Mouse (Mus musculus) megakaryocyte-erythroid progenitor cell, adult 5-6 weeks (primary cell): ENCODE results near the gene Phf19. TPM values are rescaled to one million over a fixed set of nuclear protein-coding genes. Genes with fewer than 3 reads are reported as not detected.
A peak's percentile ranks its signal among the peaks of the same experiment; 100 is the strongest.

Experiments
- ATAC-seq: replicated peaks from 2 replicates; pipeline ENCODE4 v1.8.0; 2016; ENCODE audit warnings: mild to moderate bottlenecking, inconsistent platforms; ENCODE audit not compliant: severe bottlenecking, poor library complexity, low FRiP score, low TSS enrichment
- total RNA-seq, 2 experiments: library from RNA; stranded (forward) in 1 of 2; stranded (reverse) in 1 of 2; fragments of 200-1000, 215-1000 nt in 1 of 2; fragments of >200 nt in 1 of 2; fragmentation: Nextera tagmentation in 1 of 2; gene quantifications; 2 replicates each; pipeline ENCODE4 v1.2.3; 2014 to 2017

Phf19 gene
- total RNA-seq, 2 experiments from 2014 or later: 3.2 to 12.0 TPM

DNA sequence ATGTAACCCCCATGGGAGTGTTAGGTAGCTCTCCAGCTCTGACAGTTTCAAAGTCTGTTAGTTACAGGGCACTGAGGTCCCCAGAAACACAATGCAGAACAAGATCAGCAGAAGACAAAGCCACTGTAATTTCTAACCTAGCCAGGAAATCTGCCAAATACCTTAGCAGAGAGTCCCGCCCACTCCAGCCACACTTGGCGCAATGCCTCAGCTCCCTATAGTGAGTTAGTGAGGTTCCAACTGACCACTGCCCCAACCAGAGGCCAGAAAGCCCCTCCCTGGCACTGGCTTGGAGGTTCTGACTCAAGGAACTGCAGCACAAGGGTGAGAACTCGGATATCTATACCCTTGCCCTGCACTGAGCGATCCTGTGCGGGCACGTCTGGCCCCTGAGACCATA lies 11.1 kb downstream of the Phf19 start:
- ATAC-seq: no peak

DNA sequence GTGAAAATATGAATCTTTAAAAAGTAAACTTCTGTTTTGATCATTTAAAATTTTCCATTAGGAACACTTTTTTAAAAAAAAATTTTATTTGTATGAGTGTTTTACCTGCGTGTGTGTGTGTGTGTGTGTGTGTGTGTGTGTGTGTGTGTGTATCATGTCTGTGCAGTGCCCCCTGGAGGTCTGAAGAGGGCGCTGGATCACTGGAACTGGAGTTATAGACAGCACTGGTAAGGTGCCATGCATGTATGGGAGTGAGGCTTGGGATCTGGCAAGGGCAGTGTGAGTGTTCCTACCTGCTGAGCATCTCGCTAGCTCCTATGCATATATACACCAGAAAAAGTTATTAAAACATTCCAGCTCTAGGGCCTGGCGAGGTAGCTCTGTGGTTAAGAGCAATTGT lies 12.1 kb downstream of the Phf19 start:
- ATAC-seq: no peak

DNA sequence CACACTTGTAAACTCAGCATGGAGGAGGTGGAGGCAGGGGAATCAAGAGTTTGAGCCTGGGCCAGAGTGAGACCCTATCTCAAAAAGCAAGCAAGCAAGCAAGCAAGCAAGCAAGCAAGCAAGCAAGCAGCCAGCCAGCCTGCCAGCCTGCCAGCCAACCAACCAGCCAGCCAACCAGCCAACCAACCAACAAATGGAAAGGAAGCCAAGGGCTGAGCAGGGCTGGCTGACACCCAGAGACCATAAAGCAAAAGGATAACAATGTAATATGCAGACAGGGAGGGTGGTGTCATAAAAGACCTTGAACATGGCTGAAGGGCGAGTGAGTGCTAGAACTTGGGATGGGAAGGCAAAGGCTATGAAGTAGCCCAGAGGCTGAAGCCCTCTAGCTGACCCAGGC lies 13.4 kb downstream of the Phf19 start:
- ATAC-seq: no peak

DNA sequence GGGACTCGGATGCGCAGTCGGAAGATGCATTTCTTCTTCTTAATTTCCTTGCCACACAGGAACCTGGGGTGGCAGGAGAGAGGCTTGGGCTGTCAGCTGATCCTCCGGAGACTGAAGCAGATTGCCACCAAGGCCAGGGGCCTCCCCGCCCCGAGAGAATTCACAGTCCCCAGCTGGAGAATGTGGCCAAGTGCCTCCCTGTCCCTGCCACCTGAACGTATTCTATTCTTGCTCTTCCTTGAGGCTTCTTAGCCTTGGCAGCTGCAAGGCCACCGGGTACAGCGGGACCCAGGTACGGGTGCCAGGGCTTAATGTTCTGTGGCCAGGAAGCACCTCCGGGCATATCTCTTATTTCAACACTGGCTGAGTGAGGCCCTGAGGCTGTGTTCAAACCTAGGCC lies 14.1 kb downstream of the Phf19 start:
- ATAC-seq: no peak

DNA sequence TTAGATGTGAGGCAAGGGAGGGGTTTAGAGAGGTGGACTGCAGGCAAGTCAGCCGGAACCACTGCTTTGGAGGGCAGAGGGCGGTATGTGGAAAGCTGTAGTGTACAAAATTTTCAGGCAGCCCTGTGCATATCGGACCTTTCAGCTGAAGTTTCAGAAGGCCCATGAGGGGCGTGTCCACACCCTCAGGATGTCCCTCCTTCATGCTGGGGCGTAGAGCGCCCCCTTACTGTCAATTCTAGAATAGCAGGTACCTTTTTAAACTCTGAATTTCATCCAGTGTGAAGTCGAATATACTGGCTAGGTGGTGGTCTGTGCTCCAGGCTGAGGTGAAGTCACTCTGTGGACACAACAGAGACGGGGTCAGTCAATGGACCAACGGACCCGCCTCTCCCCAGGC lies 16.0 kb downstream of the Phf19 start:
- ATAC-seq: peak; percentile 65

DNA sequence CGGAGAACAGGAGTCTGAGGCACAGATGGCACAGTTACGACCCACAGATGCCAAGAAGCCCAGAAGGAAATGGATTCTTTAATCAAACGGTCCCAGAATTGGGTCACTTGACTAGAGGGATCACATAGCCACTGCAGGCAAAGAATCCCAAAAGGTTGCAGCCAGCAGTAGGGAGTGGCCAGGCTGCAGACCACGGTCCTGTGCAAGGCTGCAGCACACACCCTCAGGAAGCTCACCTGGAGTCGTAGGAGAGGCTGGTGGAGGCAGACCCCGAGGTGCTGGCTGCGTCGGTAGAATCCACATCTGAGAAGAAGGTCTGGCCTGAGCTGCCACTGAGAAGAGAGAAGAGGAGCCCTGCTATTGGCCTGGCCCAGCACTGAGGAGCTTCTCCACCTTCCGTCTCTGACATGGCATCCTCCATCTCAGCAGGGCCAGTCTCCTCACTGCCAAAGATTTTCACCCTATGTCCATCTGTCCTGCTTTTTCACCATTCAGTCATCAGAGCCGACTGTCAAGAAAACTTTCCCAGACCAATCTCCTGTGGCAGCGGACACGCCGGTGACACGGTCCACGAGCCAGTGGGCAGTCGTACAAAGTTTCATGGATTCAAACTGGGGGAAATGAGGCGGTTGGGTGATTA lies 16.9 kb downstream of the Phf19 start:
- no peak for ATAC-seq

DNA sequence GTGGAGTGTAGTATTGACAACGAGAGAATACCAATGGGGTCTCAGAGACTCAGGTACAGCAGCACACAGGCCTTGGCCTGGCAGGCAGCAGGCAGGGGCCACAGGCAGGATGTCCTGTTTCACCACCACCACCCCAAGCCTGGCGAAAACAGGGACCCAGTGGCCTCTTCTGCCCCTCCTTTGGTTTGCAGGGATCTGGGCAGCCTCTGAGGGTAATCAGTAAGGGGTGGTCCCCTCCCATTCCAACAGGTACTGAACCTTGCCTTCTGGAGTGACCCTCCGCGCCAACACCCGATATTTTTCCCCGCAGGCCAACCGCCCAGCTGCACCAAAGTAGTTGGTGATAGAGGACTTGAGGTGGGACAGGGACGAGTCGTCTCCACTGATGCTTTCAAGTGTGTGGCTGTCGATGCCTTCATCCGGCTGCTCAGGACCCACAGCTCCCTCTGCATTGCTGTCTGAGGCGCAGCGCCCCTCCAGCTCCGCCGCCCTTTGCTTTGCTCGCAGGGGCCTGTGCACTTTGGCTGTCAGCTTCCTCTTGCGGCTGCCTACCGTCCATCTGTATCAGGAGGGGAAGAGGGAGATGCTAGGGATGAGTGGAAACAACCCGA lies 18.2 kb downstream of the Phf19 start:
- ATAC-seq: no peak

DNA sequence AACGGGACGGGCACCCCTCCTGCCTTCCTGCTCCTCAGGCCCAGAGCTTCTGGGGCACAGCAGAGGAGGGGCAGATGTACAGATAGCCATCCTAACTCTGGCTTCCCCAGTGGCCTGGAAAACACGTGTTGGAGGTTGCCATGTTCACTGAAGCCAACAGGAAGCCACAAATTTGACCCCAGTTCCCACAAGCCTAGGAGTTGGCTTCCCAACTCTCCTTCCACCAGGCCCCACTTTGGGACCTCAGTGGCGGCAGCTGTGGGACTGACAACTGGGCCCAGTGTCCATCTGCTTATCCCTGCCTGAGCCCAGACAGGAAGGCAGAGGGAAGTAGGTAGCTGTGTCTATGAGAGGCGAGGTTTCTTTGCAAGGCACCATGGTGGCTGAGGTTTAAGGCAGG lies 19.9 kb downstream of the Phf19 start:
- ATAC-seq: no peak

DNA sequence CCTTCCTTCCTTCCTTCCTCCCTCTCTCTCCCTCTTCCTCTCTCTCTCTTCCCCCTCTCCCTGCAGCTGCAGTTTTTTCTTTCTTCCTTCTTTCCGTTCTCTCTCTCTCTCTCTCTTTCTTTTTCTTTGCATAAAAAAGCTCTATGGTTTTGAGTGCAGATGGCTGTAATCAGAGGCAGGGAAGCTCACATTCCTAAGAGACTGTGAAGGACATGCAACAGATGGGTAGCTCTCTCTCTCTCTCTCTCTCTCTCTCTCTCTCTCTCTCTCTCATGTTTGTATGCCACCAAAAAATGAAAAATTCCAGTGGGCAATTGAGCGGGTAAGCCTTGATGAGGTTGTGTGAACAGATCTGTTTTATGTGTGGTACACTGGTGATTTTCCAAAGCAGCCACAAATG lies 29.6 kb downstream of the Phf19 start:
- ATAC-seq: no peak

DNA sequence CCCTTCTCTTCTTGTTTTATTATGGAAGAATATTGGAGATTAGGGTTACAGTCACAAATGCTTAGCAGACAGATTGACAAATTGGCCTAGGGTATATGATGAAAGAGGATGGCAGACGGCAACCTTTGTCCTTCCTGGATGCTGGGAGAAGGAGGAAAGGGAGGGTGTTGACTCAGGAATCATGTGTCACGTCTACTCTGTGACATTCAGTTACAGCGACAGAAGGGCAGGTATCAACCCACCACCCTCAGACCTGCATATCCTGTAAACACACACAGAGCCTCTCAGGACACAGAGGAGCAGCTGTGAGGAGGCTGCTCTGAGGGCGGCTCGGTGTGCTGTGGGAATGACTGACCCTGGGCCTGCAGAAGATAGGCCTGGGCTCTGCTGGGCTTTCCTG lies 30.6 kb downstream of the Phf19 start:
- no peak for ATAC-seq

DNA sequence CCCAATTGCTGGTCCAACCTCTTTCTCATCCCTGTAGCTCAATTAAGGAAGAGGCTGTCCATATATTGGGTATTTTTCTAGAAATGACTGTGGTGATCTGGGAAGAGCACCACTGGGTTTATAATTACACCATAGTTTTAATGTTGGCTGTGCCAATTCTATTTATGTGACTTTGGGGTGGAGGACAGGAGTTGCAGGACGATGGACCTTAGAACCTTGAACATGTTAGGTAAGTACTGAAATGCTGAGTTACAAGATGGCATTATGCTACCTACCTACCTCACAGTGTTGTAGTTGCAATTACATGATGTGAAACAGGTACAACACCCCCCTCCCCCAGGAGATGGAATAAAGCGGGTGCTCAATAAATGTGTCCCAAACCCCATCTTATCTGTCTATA lies 31.1 kb downstream of the Phf19 start:
- no peak for ATAC-seq

DNA sequence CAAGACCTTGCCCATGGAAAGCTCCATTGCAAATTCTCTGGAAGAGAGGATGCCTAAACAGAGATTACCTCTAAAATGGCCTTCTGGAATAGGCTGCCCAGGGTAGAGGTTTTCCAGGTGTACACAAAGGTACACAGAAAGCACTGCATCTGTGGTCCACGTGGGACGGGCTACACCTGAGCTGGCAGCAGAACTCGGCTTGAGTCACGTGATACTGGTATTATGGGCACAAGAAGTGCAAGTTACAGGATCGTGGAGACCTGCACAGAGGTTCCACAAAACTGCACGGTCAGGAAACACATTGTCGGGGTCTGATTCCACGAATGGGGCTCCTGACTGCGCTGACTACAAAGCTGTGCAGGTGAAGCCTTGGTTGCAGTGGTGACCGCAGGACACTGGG lies 33.8 kb downstream of the Phf19 start:
- ATAC-seq: no peak

DNA sequence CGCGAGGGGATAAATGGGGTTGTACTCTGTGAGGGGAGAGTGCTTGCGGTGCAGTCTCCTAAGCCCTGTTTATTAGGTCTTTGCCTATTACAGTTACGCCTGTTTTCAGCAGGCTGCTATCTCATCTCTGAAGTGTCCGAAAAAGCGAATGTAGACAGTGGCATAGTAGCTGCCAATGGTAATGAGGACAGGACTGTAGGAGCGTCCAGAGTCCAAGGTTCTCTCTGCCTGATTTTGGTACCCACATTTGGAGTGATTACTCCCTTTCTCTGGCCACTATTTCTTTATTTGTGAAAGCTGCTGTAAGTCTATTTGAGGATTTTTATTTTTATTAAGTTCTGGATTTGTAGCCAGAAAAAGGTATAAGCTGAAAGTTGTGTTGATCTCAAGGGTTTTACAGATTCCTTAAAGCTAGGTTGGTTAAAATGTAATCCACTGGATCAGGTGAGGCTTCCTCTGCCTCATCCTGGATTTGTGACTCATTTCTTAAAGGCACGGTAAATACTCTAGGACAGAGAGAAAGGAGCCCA lies 38.9 kb downstream of the Phf19 start, which contains the start of gene Psmd5:
Psmd5 (minus strand) TSS at position 153 of the 530 bp plus-strand sequence.
- no peak for ATAC-seq

DNA sequence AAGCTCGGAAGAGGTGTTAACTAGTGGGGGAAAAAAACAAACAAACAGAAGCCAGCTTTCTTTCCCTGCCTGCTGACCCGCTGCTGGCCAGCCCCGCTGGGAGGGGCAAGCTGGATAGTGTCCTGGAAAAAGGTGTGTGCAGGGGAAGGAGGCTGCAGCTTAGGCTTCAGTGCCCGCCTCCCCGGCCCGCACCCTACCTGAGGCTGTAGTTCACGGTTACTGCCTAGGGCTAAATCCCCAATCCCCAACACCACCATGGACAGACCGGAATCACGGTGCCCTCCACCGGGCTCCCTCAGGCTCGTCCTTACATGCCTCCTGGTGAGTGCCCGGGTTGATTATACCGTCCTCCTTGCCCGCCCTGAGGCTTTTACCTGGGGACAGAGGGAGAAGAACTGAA lies 39.6 kb downstream of the Phf19 start, which contains the start of gene Cutal:
Cutal (plus strand) TSS at position 126 of the 400 bp plus-strand sequence.
- no peak for ATAC-seq

DNA sequence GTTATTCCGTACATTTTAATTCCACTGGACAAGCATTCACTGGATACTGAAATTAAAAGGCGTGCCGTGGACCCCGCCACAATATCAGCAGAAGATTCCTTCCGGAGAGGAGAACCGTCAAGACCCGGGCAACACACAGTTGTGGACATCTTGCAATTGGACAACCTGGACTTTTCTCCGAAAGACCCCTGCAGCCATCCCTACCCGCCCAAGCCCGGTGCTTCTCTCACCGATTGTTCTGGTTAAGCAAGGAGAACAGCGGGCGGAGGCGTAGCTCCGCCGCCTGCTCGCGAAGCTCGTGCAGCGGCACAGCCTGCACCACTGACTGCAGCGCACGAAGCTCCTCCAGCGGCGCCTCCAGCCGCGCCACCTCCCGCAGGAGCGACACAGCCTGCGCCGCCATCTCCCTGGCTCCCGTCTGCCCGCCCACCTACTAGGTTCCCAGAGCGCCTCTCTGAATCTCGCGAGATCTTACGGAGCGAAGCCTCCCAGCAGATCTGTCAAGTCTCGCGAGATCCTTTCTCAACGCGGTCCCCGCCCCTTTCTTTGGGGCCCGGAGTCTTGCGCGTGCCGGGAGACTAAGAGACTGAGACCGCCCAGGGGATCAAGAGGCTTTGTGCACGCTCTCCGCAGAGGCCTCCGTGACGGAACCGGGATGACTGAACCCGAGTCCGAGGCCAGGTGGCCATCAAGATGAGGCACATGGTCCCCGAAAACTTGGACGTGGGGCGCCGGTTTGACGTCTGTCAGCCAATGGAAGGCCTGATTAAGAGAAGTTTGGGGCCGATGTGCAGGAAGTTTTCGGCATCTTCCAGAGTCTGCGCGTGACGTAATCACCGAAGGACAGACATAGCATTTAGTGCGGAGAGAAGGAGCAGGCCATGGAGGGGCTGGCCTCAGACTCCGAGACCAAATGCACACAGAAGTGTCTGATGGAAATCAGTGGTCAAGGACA lies 43.0 kb downstream of the Phf19 start:
- ATAC-seq: peak; percentile 92

DNA sequence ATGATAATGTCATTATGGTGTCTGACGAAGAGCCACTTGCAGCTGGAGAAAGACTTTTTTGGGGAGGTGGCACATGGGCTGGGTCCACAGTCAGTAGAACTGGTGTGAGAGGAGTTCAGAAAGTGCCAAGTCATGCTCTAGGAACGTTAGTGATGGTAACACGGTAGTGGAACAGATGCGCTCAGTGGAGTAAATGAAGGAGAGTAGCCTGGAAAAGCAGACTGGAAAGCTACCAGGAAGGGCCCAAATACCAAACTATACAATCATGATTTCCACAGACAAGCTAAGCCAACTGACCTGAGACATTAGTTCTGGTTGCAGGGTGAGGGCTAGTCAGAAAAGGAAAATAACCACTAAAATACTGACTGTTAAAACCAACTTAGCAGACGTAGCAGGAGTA lies 44.1 kb downstream of the Phf19 start:
- peak; percentile 82 for ATAC-seq

DNA sequence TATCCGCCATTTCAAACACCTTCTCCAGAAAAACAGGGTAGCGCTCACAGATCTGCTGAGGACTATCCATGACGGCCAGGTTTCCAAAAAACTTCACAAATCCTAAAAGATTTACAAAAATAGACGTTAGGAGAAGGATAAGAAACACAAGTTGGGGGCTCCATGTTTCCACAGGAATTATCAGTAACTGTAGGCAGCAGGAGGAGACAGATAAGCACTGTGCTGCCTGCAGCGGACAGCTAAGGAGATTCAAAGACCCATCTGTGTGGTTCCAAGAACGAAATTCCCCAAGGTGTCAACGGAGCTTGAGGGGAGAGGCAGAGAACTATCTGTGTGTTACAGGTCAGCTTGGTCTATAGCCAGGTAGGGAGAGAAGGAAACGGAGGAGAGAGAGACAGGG lies 56.1 kb downstream of the Phf19 start:
- peak; percentile 69 for ATAC-seq

DNA sequence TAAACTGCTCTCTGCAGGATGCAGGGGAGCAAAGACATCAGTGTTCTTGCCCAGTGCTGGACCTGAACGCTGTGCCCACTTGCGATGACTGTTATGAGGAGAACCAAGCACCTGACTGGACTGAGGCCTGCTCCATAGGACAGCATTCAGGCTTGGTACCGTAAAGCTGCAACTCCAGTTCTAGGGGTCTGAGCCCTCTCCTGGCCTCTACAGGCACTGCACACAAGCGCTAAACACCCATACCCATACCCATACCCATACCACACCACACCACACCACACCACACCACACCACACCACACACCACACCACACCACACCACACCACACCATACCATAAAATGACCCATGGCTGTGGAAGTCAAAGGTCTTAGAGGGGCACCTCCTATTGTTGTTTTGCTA lies 58.6 kb downstream of the Phf19 start:
- peak; percentile 65 for ATAC-seq

DNA sequence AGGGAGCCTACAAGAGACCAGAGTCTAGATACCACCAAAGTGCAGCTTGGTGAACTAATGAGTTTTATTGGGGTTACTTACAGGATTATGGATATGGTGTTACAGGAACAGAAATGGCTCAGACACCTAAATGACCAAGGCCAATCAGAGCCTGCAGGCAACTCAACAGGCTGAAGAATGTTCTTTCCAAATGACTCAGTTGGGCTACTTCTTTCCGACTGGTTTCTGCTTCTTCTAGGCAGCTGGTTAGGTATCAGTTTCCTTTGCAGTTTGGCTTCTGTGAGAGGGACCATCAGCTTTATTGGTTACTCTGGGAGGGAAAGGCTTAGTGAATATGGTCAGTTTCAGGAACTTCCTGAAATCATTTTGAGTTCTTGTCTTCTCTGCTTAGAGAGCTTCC lies 66.1 kb downstream of the Phf19 start:
- no peak for ATAC-seq
